Mouse (Mus musculus) testis, adult 2 months (tissue): ENCODE results near the gene Cel. TPM values are rescaled to one million over a fixed set of nuclear protein-coding genes. Genes with fewer than 3 reads are reported as not detected.
A peak's percentile ranks its signal among the peaks of the same experiment; 100 is the strongest.

Source experiments
- H3K27ac ChIP-seq: fragments of 200-500 bp; 2 replicates; pipeline ENCODE4 v1.5.1; 2012; ENCODE audit warnings: low read depth, low read length; ENCODE audit not compliant: control insufficient read depth, insufficient read depth
- H3K27me3 ChIP-seq: fragments of 200-500 bp; 2 replicates; pipeline ENCODE4 v1.6.1; 2012; ENCODE audit warnings: mild to moderate bottlenecking, low read length, moderate library complexity; ENCODE audit not compliant: control insufficient read depth, insufficient read depth
- H3K36me3 ChIP-seq: fragments of 200-500 bp; 2 replicates; pipeline ENCODE4 v1.6.1; 2012; ENCODE audit warnings: mild to moderate bottlenecking, low read length; ENCODE audit not compliant: control insufficient read depth, insufficient read depth
- H3K4me1 ChIP-seq: fragments of 200-500 bp; 2 replicates; pipeline ENCODE4 v1.6.1; 2012; ENCODE audit warnings: low read length; ENCODE audit not compliant: control insufficient read depth, insufficient read depth
- H3K4me3 ChIP-seq: fragments of 200-500 bp; 2 replicates; pipeline ENCODE4 v1.5.1; 2012; ENCODE audit warnings: low read depth, mild to moderate bottlenecking, low read length, moderate library complexity, mixed read lengths; ENCODE audit not compliant: control insufficient read depth
- CTCF ChIP-seq: fragments of 200-500 bp; IDR thresholded peaks from 2 replicates; pipeline ENCODE4 v1.5.1; 2012; ENCODE audit warnings: low read depth, mild to moderate bottlenecking, inconsistent platforms, low read length, moderate library complexity; ENCODE audit not compliant: control insufficient read depth, insufficient read depth, insufficient replicate concordance
- POLR2A ChIP-seq: fragments of 200-500 bp; IDR thresholded peaks from 2 replicates; pipeline ENCODE4 v1.6.1; 2012; ENCODE audit warnings: low read depth, mild to moderate bottlenecking, inconsistent platforms, low read length, moderate library complexity; ENCODE audit not compliant: control insufficient read depth
- polyA plus RNA-seq: library from polyadenylated mRNA; depleted of rRNA; stranded (reverse); fragments of >200 nt; gene quantifications from 2 replicates; pipeline ENCODE4 v1.2.3, GENCODE M21; 2012

The Cel gene
- polyA plus RNA-seq, 1 experiment = 0.47 TPM

DNA sequence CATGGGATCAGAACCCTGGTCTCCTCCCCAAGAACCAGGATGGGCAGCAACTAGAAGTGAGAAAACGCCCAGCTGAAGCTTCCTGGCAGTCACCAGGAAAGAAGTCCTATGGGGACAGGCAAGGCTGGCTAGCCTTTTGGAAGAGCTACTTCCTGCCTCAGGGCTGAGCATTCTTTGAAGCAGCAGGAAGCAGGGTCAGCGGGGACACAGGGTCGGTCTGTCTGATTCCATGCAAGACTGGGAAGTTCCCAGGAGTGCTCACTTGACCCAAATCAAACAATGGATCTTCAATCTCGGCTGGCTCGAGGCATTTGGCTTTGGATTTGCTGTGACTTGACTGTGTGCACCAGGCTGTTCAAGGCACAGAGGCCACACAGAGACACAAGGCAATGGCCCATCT is 3.3 kb upstream of the Cel start:
- peaks cover 7% of the 10 kb centered on the region for H3K36me3 ChIP-seq
- TF ChIP-seq CTCF = no peak
- no peak for TF ChIP-seq POLR2A
- H3K4me3 ChIP-seq = no peak overlapping the region
- no peaks in the 10 kb centered on the region for H3K27me3 ChIP-seq
- H3K27ac ChIP-seq = no peak overlapping the region
- no peaks in the 10 kb centered on the region for H3K4me1 ChIP-seq

DNA sequence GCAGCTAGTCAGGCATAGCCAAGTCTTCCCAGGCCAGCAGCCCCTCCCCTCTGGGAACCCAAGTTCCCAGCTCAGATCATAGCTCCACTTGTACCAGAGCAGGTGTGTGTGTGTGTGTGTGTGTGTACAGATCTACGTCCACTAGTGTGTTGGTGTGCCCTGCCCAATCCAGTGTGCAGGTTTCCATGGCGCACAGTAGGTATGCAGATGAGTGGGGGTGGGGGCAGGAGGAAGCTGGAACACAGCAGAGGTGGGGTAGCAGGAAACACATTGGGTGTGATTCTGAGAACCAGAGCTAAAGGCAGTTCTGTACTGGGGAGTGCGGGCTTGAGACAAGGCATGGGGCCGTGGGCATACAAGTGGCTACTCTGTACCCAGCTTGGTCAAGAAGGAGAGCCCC is 1.2 kb upstream of the Cel start:
- no peak for TF ChIP-seq CTCF
- TF ChIP-seq POLR2A = no peak
- no peaks in the 10 kb centered on the region for H3K4me1 ChIP-seq
- H3K27me3 ChIP-seq = no peaks in the 10 kb centered on the region
- peaks cover 7% of the 10 kb centered on the region for H3K36me3 ChIP-seq
- no peak overlapping the region for H3K4me3 ChIP-seq
- H3K27ac ChIP-seq = no peak overlapping the region

DNA sequence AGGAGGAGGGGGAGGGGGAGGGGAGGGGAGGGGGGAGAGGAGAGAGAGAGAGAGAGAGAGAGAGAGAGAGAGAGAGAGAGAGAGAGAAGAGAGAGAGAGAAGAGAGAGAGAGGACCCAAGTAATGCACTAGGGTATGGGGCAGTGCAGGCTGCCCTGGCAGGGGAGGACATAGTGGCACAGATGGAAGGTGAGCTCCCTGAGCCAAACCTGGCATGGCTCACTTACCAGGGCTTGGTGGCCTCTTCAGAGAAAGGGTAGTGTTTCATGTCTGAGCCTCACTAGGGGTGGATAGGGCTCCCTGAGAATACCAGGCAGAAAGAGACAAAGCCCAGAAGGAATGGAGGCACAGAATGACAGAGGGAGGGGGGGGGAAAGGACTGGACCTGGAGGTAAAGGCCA is 627 bp upstream of the Cel start:
- no peak overlapping the region for H3K27ac ChIP-seq
- TF ChIP-seq CTCF = no peak
- TF ChIP-seq POLR2A = no peak
- H3K27me3 ChIP-seq = no peaks in the 10 kb centered on the region
- H3K4me1 ChIP-seq = no peaks in the 10 kb centered on the region
- H3K4me3 ChIP-seq = no peak overlapping the region
- peaks cover 5% of the 10 kb centered on the region for H3K36me3 ChIP-seq

- no peaks in the 10 kb centered on the region for H3K27me3 ChIP-seq
- no peak overlapping the region for H3K4me3 ChIP-seq
- TF ChIP-seq CTCF (no peak), POLR2A (no peak)
- H3K36me3 ChIP-seq = no peaks in the 10 kb centered on the region; the same call in 1 of the 2 replicates
- H3K4me1 ChIP-seq = no peaks in the 10 kb centered on the region
- no peak overlapping the region for H3K27ac ChIP-seq
Observed at GRCm38 (mm10) chr2:28557452-28557851, 5.8 kb downstream of the Cel start.

DNA sequence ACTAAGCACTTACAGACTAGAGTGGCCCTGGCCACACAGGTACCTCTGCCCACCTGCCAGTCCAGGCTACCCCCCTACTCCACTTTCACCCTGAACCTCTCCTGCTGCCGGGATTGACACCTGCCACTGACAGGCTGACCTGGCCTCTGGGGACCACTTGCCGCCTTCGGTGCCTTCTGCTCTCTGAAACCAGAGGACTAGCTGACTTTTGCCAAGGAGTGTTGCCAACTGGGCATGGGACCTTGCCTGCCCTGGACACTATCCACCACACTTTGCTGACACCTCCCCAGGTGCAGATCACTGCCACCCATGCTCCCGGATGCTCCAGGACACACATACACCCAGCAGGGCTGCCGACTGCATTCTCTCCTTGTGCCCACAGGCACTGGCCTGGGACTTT is 10.9 kb downstream of the Cel start:
- H3K36me3 ChIP-seq = peaks cover 10% of the 10 kb centered on the region
- H3K27ac ChIP-seq = no peak overlapping the region
- no peaks in the 10 kb centered on the region for H3K4me1 ChIP-seq
- no peaks in the 10 kb centered on the region for H3K27me3 ChIP-seq
- TF ChIP-seq POLR2A (no peak), CTCF (no peak)
- H3K4me3 ChIP-seq = no peak overlapping the region

GRCm38 (mm10) chr2:28549157-28549556 is 14.0 kb downstream of the Cel start:
- Histone ChIP-seq H3K27ac (no peak overlapping the region), H3K27me3 (no peaks in the 10 kb centered on the region), H3K4me1 (no peaks in the 10 kb centered on the region), H3K36me3 (peaks cover 13% of the 10 kb centered on the region), H3K4me3 (no peak overlapping the region)
- TF ChIP-seq CTCF = no peak
- no peak for TF ChIP-seq POLR2A

- H3K36me3 ChIP-seq = peaks cover 16% of the 10 kb centered on the region
- H3K4me3 ChIP-seq = no peak overlapping the region
- TF ChIP-seq POLR2A (no peak), CTCF (peak; percentile 87; the same call in 1 of the 2 replicates)
- H3K4me1 ChIP-seq = no peaks in the 10 kb centered on the region
- H3K27me3 ChIP-seq = no peaks in the 10 kb centered on the region
- no peak overlapping the region for H3K27ac ChIP-seq
Observed at GRCm38 (mm10) chr2:28547237-28548172, 15.7 kb downstream of the Cel start.
